Mouse (Mus musculus) kidney, postnatal 14 days (tissue): Measurements from ENCODE around the gene Zic5.
A peak's percentile ranks its signal among the peaks of the same experiment; 100 is the strongest.

ENCODE experiments used
- DNase-seq: peaks from one replicate; pipeline ENCODE4 v3.0.0; 2022; ENCODE audit warnings: mixed read lengths

Gene Zic5

GRCm38 (mm10) chr14:122427204-122427560 lies 38.3 kb downstream of the Zic5 start:
- no peak for DNase-seq

GRCm38 (mm10) chr14:122426529-122427203 lies 38.8 kb downstream of the Zic5 start:
- DNase-seq = no peak

DNA sequence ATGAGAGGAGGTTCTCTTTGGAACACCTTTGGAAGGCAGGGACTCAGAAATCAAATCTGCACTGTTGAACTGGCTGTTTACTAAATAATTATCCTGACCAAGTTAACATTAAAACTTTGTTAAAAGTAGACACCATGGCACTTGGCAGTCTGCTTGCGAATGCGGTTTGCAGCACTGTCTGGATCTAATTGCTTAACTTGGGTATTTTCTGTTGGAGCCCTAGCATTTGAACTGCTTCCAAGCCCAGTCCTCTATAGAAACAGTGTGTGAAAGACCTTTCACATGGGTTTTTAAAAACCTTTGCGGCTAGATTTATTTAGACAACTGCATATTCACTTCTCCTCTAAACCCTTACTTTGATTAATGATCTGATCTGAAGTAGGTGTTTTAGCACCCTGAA lies 41.0 kb downstream of the Zic5 start:
- no peak for DNase-seq

DNA sequence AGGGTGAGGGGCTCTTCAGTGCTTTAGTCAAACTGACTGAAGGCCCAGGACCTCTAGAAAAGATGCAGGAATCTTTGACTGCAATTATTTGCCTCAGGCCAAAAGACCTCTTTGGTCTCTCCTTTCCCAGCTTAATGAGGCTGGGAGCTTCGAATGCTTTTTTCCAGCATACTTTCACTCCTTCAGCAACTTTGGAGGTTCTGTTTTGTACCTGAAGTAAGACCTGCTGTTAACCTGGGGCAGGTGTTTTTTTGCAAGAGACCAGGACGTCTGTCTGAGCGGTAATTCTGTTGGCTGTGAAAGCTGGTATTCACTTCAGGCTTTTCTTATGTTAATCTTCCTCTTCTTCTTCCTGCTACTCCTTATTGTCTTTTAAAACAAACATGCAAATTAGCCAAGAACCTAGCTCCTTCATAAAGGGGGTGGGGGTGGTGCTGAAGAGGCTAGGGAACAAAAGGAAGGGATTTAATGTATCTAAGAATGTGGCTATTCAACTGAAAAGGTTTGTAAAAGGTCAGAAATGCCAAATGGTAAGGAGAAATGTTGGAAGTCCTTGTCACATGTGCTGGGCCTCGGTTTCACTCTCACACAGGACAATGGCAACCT lies 49.2 kb downstream of the Zic5 start:
- DNase-seq = no peak

GRCm38 (mm10) chr14:122414786-122415185 lies 50.7 kb downstream of the Zic5 start:
- DNase-seq = no peak

DNA sequence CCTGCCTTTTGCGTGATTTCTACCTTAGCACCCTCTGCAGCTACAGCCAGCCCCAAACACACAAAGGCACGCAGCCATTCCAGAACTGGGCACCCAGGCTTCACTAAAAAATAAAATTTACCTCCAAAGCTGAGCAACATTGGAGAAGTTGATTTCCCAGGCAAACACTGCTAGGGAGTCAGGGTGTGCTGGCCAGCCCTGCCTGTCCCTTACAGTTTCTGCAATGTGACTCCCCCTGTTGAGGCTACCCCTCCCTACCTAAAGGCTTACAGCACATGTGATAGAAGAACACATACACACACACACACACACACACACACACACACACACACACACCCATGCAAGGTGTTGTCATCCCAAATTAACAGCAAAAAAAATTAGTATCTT lies 51.9 kb downstream of the Zic5 start:
- DNase-seq = no peak

GRCm38 (mm10) chr14:122412841-122413541 lies 52.5 kb downstream of the Zic5 start:
- DNase-seq = peak; percentile 3
